Mouse (Mus musculus): Measurements from ENCODE around the gene Ahcyl1. TPM values are rescaled to one million over a fixed set of nuclear protein-coding genes. Genes with fewer than 3 reads are reported as not detected.

The Ahcyl1 gene
- polyA plus RNA-seq, 1 experiment from 2014 or later, result 103 TPM

Other genes starting within 250 kb of the Ahcyl1 start
- 0.11 TPM in 1 of 2 replicates, not detected in the other for gene Kcnc4, start 237.0 kb downstream of the Ahcyl1 start, polyA plus RNA-seq (2014; fragmentation: Nextera tagmentation; extraction: Ambion mirVana)
- gene Slc6a17, start 178.5 kb downstream of the Ahcyl1 start, polyA plus RNA-seq (2014; fragmentation: Nextera tagmentation; extraction: Ambion mirVana), result 2.2 TPM in 2 replicates
- not detected in 2 replicates for gene Ubl4b, start 141.5 kb downstream of the Ahcyl1 start, polyA plus RNA-seq (2014; fragmentation: Nextera tagmentation; extraction: Ambion mirVana)
- gene Alx3, start 101.5 kb downstream of the Ahcyl1 start, polyA plus RNA-seq (2014; fragmentation: Nextera tagmentation; extraction: Ambion mirVana), result not detected in 2 replicates
- not detected in 2 replicates for gene Gm10961, start 65.2 kb downstream of the Ahcyl1 start, polyA plus RNA-seq (2014; fragmentation: Nextera tagmentation; extraction: Ambion mirVana)
- 50.2 TPM in 2 replicates for gene Strip1, start 64.9 kb downstream of the Ahcyl1 start, polyA plus RNA-seq (2014; fragmentation: Nextera tagmentation; extraction: Ambion mirVana)
- 11.0 and 14.0 TPM in 2 replicates for gene Csf1, start 63.9 kb upstream of the Ahcyl1 start, polyA plus RNA-seq (2014; fragmentation: Nextera tagmentation; extraction: Ambion mirVana)
- gene Eps8l3, start 180.7 kb upstream of the Ahcyl1 start, polyA plus RNA-seq (2014; fragmentation: Nextera tagmentation; extraction: Ambion mirVana), result 7.0 and 7.2 TPM in 2 replicates
- gene Gstm5, start 199.3 kb upstream of the Ahcyl1 start, polyA plus RNA-seq (2014; fragmentation: Nextera tagmentation; extraction: Ambion mirVana), result 166 and 173 TPM in 2 replicates
- gene Gstm7, start 235.3 kb upstream of the Ahcyl1 start, polyA plus RNA-seq (2014; fragmentation: Nextera tagmentation; extraction: Ambion mirVana), result 19.6 and 21.0 TPM in 2 replicates
- 6.9 and 8.1 TPM in 2 replicates for gene Gstm6, start 247.2 kb upstream of the Ahcyl1 start, polyA plus RNA-seq (2014; fragmentation: Nextera tagmentation; extraction: Ambion mirVana)